Mouse (Mus musculus) cerebellum, postnatal 14 days (tissue): ENCODE results near the gene Best1.

Source experiments
- DNase-seq, 2 experiments: peaks; one replicate each; pipeline ENCODE4 v3.0.0; 2021; ENCODE audit warnings: mixed read lengths in 2 of 2

Gene Best1

GRCm38 (mm10) chr19:10022414-10023303 is 21.2 kb upstream of the Best1 start:
- DNase-seq, result peak; percentile 48 to 56

- no peak for DNase-seq
Observed at GRCm38 (mm10) chr19:10021981-10022380, 20.5 kb upstream of the Best1 start.

- DNase-seq, result no peak
Observed at GRCm38 (mm10) chr19:10019214-10019760, 17.9 kb upstream of the Best1 start.

- no peak for DNase-seq
Observed at GRCm38 (mm10) chr19:10018527-10018818, 17.0 kb upstream of the Best1 start.

- peak; percentile 77 to 81 for DNase-seq
Observed at GRCm38 (mm10) chr19:10017637-10018526, 16.4 kb upstream of the Best1 start.

GRCm38 (mm10) chr19:10016151-10016550 is 14.7 kb upstream of the Best1 start:
- no peak for DNase-seq

- DNase-seq, result no peak
Observed at GRCm38 (mm10) chr19:10015442-10015841, 14.0 kb upstream of the Best1 start.

GRCm38 (mm10) chr19:10014824-10015223 is 13.4 kb upstream of the Best1 start:
- no peak for DNase-seq

- DNase-seq, result no peak
Observed at GRCm38 (mm10) chr19:10013913-10014312, 12.5 kb upstream of the Best1 start.

- no peak for DNase-seq
Observed at GRCm38 (mm10) chr19:10013348-10013747, 11.9 kb upstream of the Best1 start.

GRCm38 (mm10) chr19:10012827-10013278 is 11.4 kb upstream of the Best1 start:
- no peak for DNase-seq

GRCm38 (mm10) chr19:10011408-10011807 is 10.0 kb upstream of the Best1 start:
- no peak for DNase-seq

- DNase-seq, result no peak
Observed at GRCm38 (mm10) chr19:10003696-10004095, 2.3 kb upstream of the Best1 start.

GRCm38 (mm10) chr19:10000330-10000729 is 1.1 kb downstream of the Best1 start:
- peak; percentile 44 to 63 for DNase-seq

GRCm38 (mm10) chr19:9998736-9999486 is 2.5 kb downstream of the Best1 start:
- no peak for DNase-seq

GRCm38 (mm10) chr19:9998063-9998416 is 3.4 kb downstream of the Best1 start:
- DNase-seq, result no peak

- DNase-seq, result peak in 1 of 2 experiments; percentile 37
Observed at GRCm38 (mm10) chr19:9997204-9998062, 4.0 kb downstream of the Best1 start.

- peak; percentile 84 to 96 for DNase-seq
Observed at GRCm38 (mm10) chr19:9993036-9993656, 8.3 kb downstream of the Best1 start.

- no peak for DNase-seq
Observed at GRCm38 (mm10) chr19:9992011-9992958, 9.1 kb downstream of the Best1 start.

GRCm38 (mm10) chr19:9991304-9991703 is 10.1 kb downstream of the Best1 start:
- peak; percentile 76 to 87 for DNase-seq
